Mouse (Mus musculus): ENCODE measurements around the gene Itm2a.

GRCm38 (mm10) chrX:107402915-107403912 is at the start of gene Itm2a:
- TF ChIP-seq POLR2A (IDR thresholded peaks at IDR 0.05; ENCODE audit: low read depth, low read length) (no peak), CTCF (conservative IDR thresholded peaks at IDR 0.05 in 1 of 2, IDR thresholded peaks at IDR 0.05 in 1 of 2; ENCODE audit: low read depth in 2 of 2, low read length in 2 of 2) (no peak), MAFK (IDR thresholded peaks at IDR 0.05; ENCODE audit: insufficient replicate concordance, low read length) (no peak), ZNF384 (IDR thresholded peaks at IDR 0.05; ENCODE audit: low read depth, low read length) (no peak)

All from CH12.LX (cell line).